Mouse (Mus musculus): ENCODE data around the gene Rpl38. TPM values are rescaled to one million over a fixed set of nuclear protein-coding genes. Genes with fewer than 3 reads are reported as not detected.
A peak's percentile ranks its signal among the peaks of the same experiment; 100 is the strongest.
"Not testable (repeated sequence)": the region's sequence is repeated elsewhere in the genome, so short reads cannot be mapped to it uniquely, and the experiment has no call there.

Rpl38 gene
- polyA plus RNA-seq, 1 experiment from 2014 or later = 1,641 TPM

- Histone ChIP-seq H3K4me1 (replicated peaks; ENCODE audit: control insufficient read depth, insufficient read depth, low read length) (peaks cover 3% of the 10 kb centered on the region; the same call in 1 of the 2 replicates), H3K9me3 (ENCODE audit: control insufficient read depth, low read length) (no peaks in the 10 kb centered on the region), H3K27ac (ENCODE audit: low read depth, low read length) (no peak overlapping the region), H3K27me3 (replicated peaks; ENCODE audit: control insufficient read depth, insufficient read depth, low read length) (peaks cover 4% of the 10 kb centered on the region; the same call in 1 of the 2 replicates), H3K36me3 (ENCODE audit: control insufficient read depth, insufficient read depth, low read length) (no peaks in the 10 kb centered on the region), H3K9ac (ENCODE audit: low read depth, low read length) (no peak overlapping the region), H3K4me2 (no peak overlapping the region), H3K4me3 (ENCODE audit: low read depth, low read length) (no peak overlapping the region)
- ATAC-seq (replicated peaks; ENCODE audit: low FRiP score) (no peak), DNase-seq (ENCODE audit: low spot score) (no peak)
- WGBS = 37% methylated on average over 6 of the region's 6 CpGs
These were observed 5.5 kb upstream of the Rpl38 start for GRCm38 (mm10) chr11:114662746-114663362.

GRCm38 (mm10) chr11:114664164-114664563, 4.2 kb upstream of the Rpl38 start:
- H3K4me2 ChIP-seq = no peak overlapping the region
- no peak overlapping the region for H3K4me3 ChIP-seq (ENCODE audit: low read depth, low read length)
- peaks cover 4% of the 10 kb centered on the region; the same call in 1 of the 2 replicates for H3K27me3 ChIP-seq (replicated peaks; ENCODE audit: control insufficient read depth, insufficient read depth, low read length)
- 72% methylated on average over 7 of the region's 7 CpGs for WGBS
- no peaks in the 10 kb centered on the region for H3K9me3 ChIP-seq (ENCODE audit: control insufficient read depth, low read length)
- no peaks in the 10 kb centered on the region for H3K36me3 ChIP-seq (ENCODE audit: control insufficient read depth, insufficient read depth, low read length)
- peaks cover 3% of the 10 kb centered on the region; the same call in 1 of the 2 replicates for H3K4me1 ChIP-seq (replicated peaks; ENCODE audit: control insufficient read depth, insufficient read depth, low read length)
- no peak overlapping the region for H3K27ac ChIP-seq (ENCODE audit: low read depth, low read length)
- no peak for ATAC-seq (replicated peaks; ENCODE audit: low FRiP score)
- H3K9ac ChIP-seq (ENCODE audit: low read depth, low read length) = no peak overlapping the region
- no peak for DNase-seq (ENCODE audit: low spot score)

- peaks cover 12% of the 10 kb centered on the region for H3K4me1 ChIP-seq (replicated peaks; ENCODE audit: control insufficient read depth, insufficient read depth, low read length)
- H3K4me3 ChIP-seq (ENCODE audit: low read depth, low read length) = no peak overlapping the region
- no peak overlapping the region for H3K27ac ChIP-seq (ENCODE audit: low read depth, low read length)
- peaks cover 3% of the 10 kb centered on the region; the same call in 1 of the 2 replicates for H3K36me3 ChIP-seq (ENCODE audit: control insufficient read depth, insufficient read depth, low read length)
- DNase-seq (ENCODE audit: low spot score) (no peak), ATAC-seq (replicated peaks; ENCODE audit: low FRiP score) (no peak)
- no peak overlapping the region for H3K9ac ChIP-seq (ENCODE audit: low read depth, low read length)
- no peaks in the 10 kb centered on the region for H3K9me3 ChIP-seq (ENCODE audit: control insufficient read depth, low read length)
- H3K27me3 ChIP-seq (replicated peaks; ENCODE audit: control insufficient read depth, insufficient read depth, low read length) = peaks cover 4% of the 10 kb centered on the region; the same call in 1 of the 2 replicates
- no peak overlapping the region for H3K4me2 ChIP-seq
- WGBS = 30% methylated on average over 2 of the region's 2 CpGs
These were observed 2.9 kb upstream of the Rpl38 start for GRCm38 (mm10) chr11:114665463-114665862.

- Histone ChIP-seq H3K4me2 (no peak overlapping the region), H3K27me3 (replicated peaks; ENCODE audit: control insufficient read depth, insufficient read depth, low read length) (peaks cover 4% of the 10 kb centered on the region; the same call in 1 of the 2 replicates), H3K27ac (ENCODE audit: low read depth, low read length) (no peak overlapping the region), H3K4me1 (replicated peaks; ENCODE audit: control insufficient read depth, insufficient read depth, low read length) (peaks cover 22% of the 10 kb centered on the region), H3K4me3 (ENCODE audit: low read depth, low read length) (no peak overlapping the region), H3K36me3 (ENCODE audit: control insufficient read depth, insufficient read depth, low read length) (peaks cover 15% of the 10 kb centered on the region; the same call in 1 of the 2 replicates), H3K9me3 (ENCODE audit: control insufficient read depth, low read length) (no peaks in the 10 kb centered on the region), H3K9ac (ENCODE audit: low read depth, low read length) (no peak overlapping the region)
- WGBS = 15% methylated on average over 13 of the region's 13 CpGs
- DNase-seq (ENCODE audit: low spot score) (no peak), ATAC-seq (replicated peaks; ENCODE audit: low FRiP score) (no peak)
These were observed 1.5 kb upstream of the Rpl38 start for GRCm38 (mm10) chr11:114666786-114667185.

- ATAC-seq (replicated peaks; ENCODE audit: low FRiP score) (no peak; the same call in 1 of the 2 replicates), DNase-seq (ENCODE audit: low spot score) (no peak)
- H3K27ac ChIP-seq (ENCODE audit: low read depth, low read length) = no peak overlapping the region
- 36% methylated on average over 17 of the region's 18 CpGs for WGBS
- no peaks in the 10 kb centered on the region for H3K9me3 ChIP-seq (ENCODE audit: control insufficient read depth, low read length)
- peak overlapping the region; percentile 17; the same call in 1 of the 2 replicates for H3K4me2 ChIP-seq
- no peak overlapping the region for H3K9ac ChIP-seq (ENCODE audit: low read depth, low read length)
- peaks cover 21% of the 10 kb centered on the region for H3K36me3 ChIP-seq (ENCODE audit: control insufficient read depth, insufficient read depth, low read length)
- H3K4me3 ChIP-seq (ENCODE audit: low read depth, low read length) = no peak overlapping the region
- peaks cover 24% of the 10 kb centered on the region for H3K4me1 ChIP-seq (replicated peaks; ENCODE audit: control insufficient read depth, insufficient read depth, low read length)
- H3K27me3 ChIP-seq (replicated peaks; ENCODE audit: control insufficient read depth, insufficient read depth, low read length) = peaks cover 4% of the 10 kb centered on the region; the same call in 1 of the 2 replicates
These were observed 940 bp upstream of the Rpl38 start for GRCm38 (mm10) chr11:114667236-114667931.

- Histone ChIP-seq H3K4me2 (peak overlapping the region; percentile 17), H3K4me1 (replicated peaks; ENCODE audit: control insufficient read depth, insufficient read depth, low read length) (peaks cover 26% of the 10 kb centered on the region), H3K36me3 (ENCODE audit: control insufficient read depth, insufficient read depth, low read length) (peaks cover 26% of the 10 kb centered on the region)
- H3K9ac ChIP-seq (ENCODE audit: low read depth, low read length); H3K4me3 ChIP-seq (ENCODE audit: low read depth, low read length); H3K9me3 ChIP-seq (ENCODE audit: control insufficient read depth, low read length); DNase-seq (ENCODE audit: low spot score); H3K27ac ChIP-seq (ENCODE audit: low read depth, low read length); H3K27me3 ChIP-seq (replicated peaks; ENCODE audit: control insufficient read depth, insufficient read depth, low read length): not testable (repeated sequence)
- peak; percentile 18 for ATAC-seq (replicated peaks; ENCODE audit: low FRiP score)
- WGBS = 16% methylated on average over 11 of the region's 11 CpGs
These were observed 415 bp upstream of the Rpl38 start for GRCm38 (mm10) chr11:114667932-114668285.

- H3K4me1 ChIP-seq (replicated peaks; ENCODE audit: control insufficient read depth, insufficient read depth, low read length) = peaks cover 26% of the 10 kb centered on the region
- ATAC-seq (replicated peaks; ENCODE audit: low FRiP score) = peak; percentile 56
These were observed 658 bp downstream of the Rpl38 start for GRCm38 (mm10) chr11:114668741-114669623.

GRCm38 (mm10) chr11:114669651-114670168, 1.4 kb downstream of the Rpl38 start:
- WGBS = 9% methylated on average over 12 of the region's 12 CpGs
- ATAC-seq (replicated peaks; ENCODE audit: low FRiP score) (no peak), DNase-seq (ENCODE audit: low spot score) (no peak)
- Histone ChIP-seq H3K36me3 (ENCODE audit: control insufficient read depth, insufficient read depth, low read length) (peaks cover 30% of the 10 kb centered on the region), H3K4me1 (replicated peaks; ENCODE audit: control insufficient read depth, insufficient read depth, low read length) (peaks cover 28% of the 10 kb centered on the region), H3K9me3 (ENCODE audit: control insufficient read depth, low read length) (no peaks in the 10 kb centered on the region), H3K27me3 (replicated peaks; ENCODE audit: control insufficient read depth, insufficient read depth, low read length) (peaks cover 4% of the 10 kb centered on the region; the same call in 1 of the 2 replicates), H3K4me2 (peak overlapping the region; percentile 95), H3K4me3 (ENCODE audit: low read depth, low read length) (peak overlapping the region; percentile 77), H3K27ac (ENCODE audit: low read depth, low read length) (peak overlapping the region; percentile 90), H3K9ac (ENCODE audit: low read depth, low read length) (peak overlapping the region; percentile 96)

More at GRCm38 (mm10) chr11:114668741-114669623, 658 bp downstream of the Rpl38 start:
- Histone ChIP-seq H3K27me3 (replicated peaks; ENCODE audit: control insufficient read depth, insufficient read depth, low read length) (peaks cover 4% of the 10 kb centered on the region; the same call in 1 of the 2 replicates), H3K27ac (ENCODE audit: low read depth, low read length) (peak overlapping the region; percentile 90), H3K36me3 (ENCODE audit: control insufficient read depth, insufficient read depth, low read length) (peaks cover 30% of the 10 kb centered on the region), H3K4me3 (ENCODE audit: low read depth, low read length) (peak overlapping the region; percentile 77), H3K4me2 (peak overlapping the region; percentile 95), H3K9me3 (ENCODE audit: control insufficient read depth, low read length) (no peaks in the 10 kb centered on the region), H3K9ac (ENCODE audit: low read depth, low read length) (peak overlapping the region; percentile 96)
- under 1% methylated on average over 54 of the region's 60 CpGs for WGBS
- peak; percentile 77 for DNase-seq (ENCODE audit: low spot score)

All from liver, embryonic 11.5 days (tissue).